Mouse (Mus musculus) heart, adult 2 months (tissue): ENCODE measurements around the gene Tex2. TPM values are rescaled to one million over a fixed set of nuclear protein-coding genes. Genes with fewer than 3 reads are reported as not detected.

Experiments
- DNase-seq, 2 experiments: peaks; one replicate each; pipeline ENCODE4 v3.0.0; 2021
- H3K27ac ChIP-seq: fragments of 200-600 bp; 2 replicates; pipeline ENCODE4 v1.8.1; 2022
- H3K27me3 ChIP-seq: fragments of 200-500 bp; 2 replicates; pipeline ENCODE4 v1.6.1; 2012; ENCODE audit warnings: mild to moderate bottlenecking, low read length, inconsistent platforms, mixed read lengths; ENCODE audit not compliant: control insufficient read depth, insufficient read depth
- H3K36me3 ChIP-seq: fragments of 200-500 bp; 2 replicates; pipeline ENCODE4 v1.6.1; 2012; ENCODE audit warnings: low read length, inconsistent platforms; ENCODE audit not compliant: control insufficient read depth, insufficient read depth
- H3K4me1 ChIP-seq: fragments of 200-500 bp; 2 replicates; pipeline ENCODE4 v1.6.1; 2011; ENCODE audit warnings: low read length; ENCODE audit not compliant: control insufficient read depth, insufficient read depth
- H3K4me3 ChIP-seq: fragments of 200-600 bp; 2 replicates; pipeline ENCODE4 v1.8.1; 2022
- H3K79me2 ChIP-seq: fragments of 200-500 bp; replicated peaks from 2 replicates; pipeline ENCODE4 v1.6.1; 2012; ENCODE audit warnings: mild to moderate bottlenecking, inconsistent platforms, low read length, moderate library complexity, mixed read lengths; ENCODE audit not compliant: control insufficient read depth, insufficient read depth
- H3K9ac ChIP-seq: fragments of 200-500 bp; 2 replicates; pipeline ENCODE4 v1.6.1; 2012; ENCODE audit warnings: low read depth, mild to moderate bottlenecking, control low read depth, inconsistent platforms, low read length, mixed read lengths
- CTCF ChIP-seq: fragments of 200-600 bp; IDR thresholded peaks from 2 replicates; pipeline ENCODE4 v1.8.1; 2022; ENCODE audit warnings: antibody characterized with exemption, mild to moderate bottlenecking, moderate library complexity
- EP300 ChIP-seq: fragments of 200-500 bp; IDR thresholded peaks from 2 replicates; pipeline ENCODE4 v1.6.1; 2011; ENCODE audit warnings: low read depth, low read length, control low read depth; ENCODE audit not compliant: insufficient read depth
- POLR2A ChIP-seq: fragments of 200-500 bp; IDR thresholded peaks from 2 replicates; pipeline ENCODE4 v1.6.1; 2011; ENCODE audit warnings: mild to moderate bottlenecking, low read depth, low read length, control low read depth; ENCODE audit not compliant: insufficient read depth
- WGBS: fragments of 180-500 bp; shearing (Covaris S2); methylation state at CpG from one replicate; pipeline ENCODE4 v1.1.7; 2018; 5-methylcytosine and 5-hydroxymethylcytosine counted together
- intact Hi-C: fragments of 180-260 bp; cut with DNase I; formaldehyde crosslinking; loops from one replicate; pipeline ENCODE4 v1.15.1; 2025
- polyA plus RNA-seq: library from polyadenylated mRNA; depleted of rRNA; stranded (reverse); fragments of >200 nt; gene quantifications from 2 replicates; pipeline ENCODE4 v1.2.3, GENCODE M21; 2012
- total RNA-seq, 2 experiments: library from RNA; stranded (reverse); gene quantifications; 2 replicates each; pipeline ENCODE4 v1.2.3; 2021

The Tex2 gene
- total and polyA plus RNA-seq, 3 experiments: 17.2 to 46.8 (median 42.5) TPM

DNA sequence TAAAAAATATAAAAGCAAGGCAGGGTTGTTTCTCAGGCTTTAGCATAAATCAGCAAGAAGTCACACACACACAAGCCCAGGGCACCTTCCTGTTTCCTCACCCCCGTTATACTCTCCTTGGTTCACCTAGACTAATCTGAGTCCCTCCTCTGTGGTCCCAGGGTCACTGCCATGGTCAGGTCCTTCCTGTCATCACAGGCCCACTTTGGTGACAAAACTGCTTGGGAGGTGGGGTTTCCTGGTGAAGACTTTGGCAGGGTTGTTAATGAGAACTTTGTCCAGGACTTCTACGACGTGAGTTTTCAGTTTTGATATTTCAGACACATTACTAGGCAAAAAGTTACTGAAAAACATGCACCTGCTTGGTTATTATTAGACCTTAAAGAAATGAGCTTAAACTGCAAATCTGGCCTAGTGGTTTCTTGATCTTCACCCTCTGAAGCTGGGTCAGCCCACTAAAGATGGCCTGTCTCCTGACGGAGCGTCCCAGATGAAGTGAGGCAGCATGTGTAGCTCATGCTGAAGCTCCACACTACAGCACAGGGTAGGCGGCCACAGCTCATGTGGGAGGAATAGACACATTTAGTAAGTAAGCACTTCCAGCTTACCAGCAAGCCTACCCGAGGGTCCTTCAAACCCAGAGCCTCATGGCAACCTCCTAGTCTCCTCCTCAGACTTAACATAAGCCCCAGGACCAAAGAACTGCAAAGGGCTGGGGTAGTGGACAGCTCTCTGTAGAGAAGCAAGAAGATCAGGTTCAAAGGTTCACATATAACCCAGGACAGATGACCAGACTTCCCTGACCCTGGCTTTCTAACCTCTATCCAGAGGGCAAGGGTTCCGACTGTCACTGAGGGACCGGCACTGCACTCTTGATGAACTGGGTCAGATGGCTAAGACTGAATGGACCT, 133.3 kb downstream of the Tex2 start:
- no peaks in the 10 kb centered on the region for H3K36me3 ChIP-seq
- no peak overlapping the region for H3K9ac ChIP-seq
- no peak overlapping the region for H3K27ac ChIP-seq
- H3K4me1 ChIP-seq: peaks cover 2% of the 10 kb centered on the region; the same call in 1 of the 2 replicates
- TF ChIP-seq POLR2A: no peak
- TF ChIP-seq CTCF: no peak
- TF ChIP-seq EP300: no peak
- intact Hi-C loops: no loop called here
- H3K27me3 ChIP-seq: no peaks in the 10 kb centered on the region
- DNase-seq: no peak
- H3K4me3 ChIP-seq: no peak overlapping the region
- 0 out of 2 replicates have a peak, but pooled peaks cover 5% of the 10 kb centered on the region for H3K79me2 ChIP-seq
- WGBS: 66% methylated on average over 9 of the region's 9 CpGs

DNA sequence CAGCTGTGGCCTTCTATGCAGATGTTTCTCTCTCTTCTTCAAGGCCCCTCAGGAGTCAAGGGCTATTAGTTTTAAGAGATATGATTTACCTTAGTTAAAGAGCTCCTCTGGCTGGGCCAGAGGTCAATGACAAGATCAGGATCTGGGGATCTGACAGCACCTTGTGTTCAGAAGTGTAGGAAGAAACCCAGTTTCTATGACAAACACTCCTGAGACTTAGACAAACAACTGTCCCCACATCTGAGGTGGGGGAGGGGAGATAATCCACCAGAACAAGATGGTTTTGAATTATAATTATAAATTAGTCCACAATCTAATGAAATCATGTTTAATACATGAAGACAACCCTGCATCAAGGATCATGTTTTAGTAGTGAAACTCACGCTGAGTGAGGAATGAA, 134.5 kb downstream of the Tex2 start:
- peaks cover 2% of the 10 kb centered on the region; the same call in 1 of the 2 replicates for H3K4me1 ChIP-seq
- H3K27me3 ChIP-seq: no peaks in the 10 kb centered on the region
- TF ChIP-seq CTCF: no peak
- no peak for TF ChIP-seq EP300
- no peak for TF ChIP-seq POLR2A
- no peak overlapping the region for H3K27ac ChIP-seq
- intact Hi-C loops: no loop called here
- no peak for DNase-seq
- H3K9ac ChIP-seq: no peak overlapping the region
- H3K4me3 ChIP-seq: no peak overlapping the region
- WGBS: 74% methylated on average over 1 of the region's 1 CpGs
- H3K79me2 ChIP-seq: 0 out of 2 replicates have a peak, but pooled peaks cover 4% of the 10 kb centered on the region
- no peaks in the 10 kb centered on the region for H3K36me3 ChIP-seq

DNA sequence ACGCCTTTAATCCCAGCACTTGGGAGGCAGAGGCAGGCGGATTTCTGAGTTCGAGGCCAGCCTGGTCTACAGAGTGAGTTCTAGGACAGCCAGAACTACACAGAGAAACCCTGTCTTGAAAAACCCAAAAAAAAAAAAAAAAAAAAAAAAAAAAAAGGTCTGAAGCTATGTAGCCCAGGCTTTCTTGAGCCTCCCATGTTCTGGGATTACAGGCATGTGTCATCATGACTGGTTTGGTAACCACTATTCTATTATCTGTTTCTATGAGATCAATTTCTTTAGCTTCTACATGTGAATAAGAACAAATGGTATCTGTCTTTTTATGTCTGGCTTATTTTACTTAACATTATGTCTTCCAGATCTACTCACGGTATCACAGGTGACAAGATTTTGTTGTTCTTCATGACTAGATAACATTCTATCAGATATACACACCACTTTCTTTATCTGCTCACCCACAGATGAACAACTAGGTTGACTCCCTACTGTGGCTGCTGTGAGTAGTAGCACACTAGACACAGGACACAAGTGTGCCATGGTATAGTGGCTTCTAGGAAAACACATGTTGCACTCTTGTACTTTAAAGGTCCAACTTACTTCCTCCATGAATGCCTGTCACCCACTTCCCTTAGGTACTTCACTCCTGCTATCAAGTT, 135.6 kb downstream of the Tex2 start:
- H3K27ac ChIP-seq: no peak overlapping the region
- H3K4me1 ChIP-seq: peaks cover 2% of the 10 kb centered on the region; the same call in 1 of the 2 replicates
- H3K27me3 ChIP-seq: no peaks in the 10 kb centered on the region
- no peaks in the 10 kb centered on the region for H3K36me3 ChIP-seq
- no peak overlapping the region for H3K9ac ChIP-seq
- TF ChIP-seq EP300: no peak
- no peak for TF ChIP-seq POLR2A
- TF ChIP-seq CTCF: no peak
- peaks cover under 1% of the 10 kb centered on the region; the same call in 1 of the 2 replicates for H3K79me2 ChIP-seq
- DNase-seq: no peak
- H3K4me3 ChIP-seq: no peak overlapping the region
- intact Hi-C loops: no loop called here
- 90% methylated on average over 4 of the region's 4 CpGs for WGBS

DNA sequence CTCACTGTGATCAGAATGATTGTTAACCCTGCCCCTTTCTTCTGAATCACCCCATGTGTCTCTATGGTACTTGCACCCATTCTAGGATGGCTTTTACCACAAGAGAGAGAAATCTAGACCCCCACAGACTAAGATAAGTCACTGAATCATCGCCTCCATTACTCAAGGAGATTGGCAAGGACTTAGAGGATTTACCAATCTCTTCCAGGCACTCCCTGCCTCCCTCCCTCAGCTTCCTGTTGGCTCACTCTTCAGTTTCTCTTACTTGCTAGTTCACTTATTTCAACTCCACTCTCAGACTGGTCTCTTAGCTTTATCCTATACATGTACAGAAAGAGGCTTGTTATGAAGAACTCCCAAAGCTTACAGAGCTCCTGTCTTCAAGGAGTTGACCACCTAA, 137.9 kb downstream of the Tex2 start:
- Histone ChIP-seq H3K27me3 (no peaks in the 10 kb centered on the region), H3K79me2 (no peaks in the 10 kb centered on the region; the same call in 1 of the 2 replicates), H3K27ac (no peak overlapping the region), H3K9ac (no peak overlapping the region), H3K4me1 (peaks cover 2% of the 10 kb centered on the region; the same call in 1 of the 2 replicates), H3K36me3 (no peaks in the 10 kb centered on the region), H3K4me3 (no peak overlapping the region)
- no peak for DNase-seq
- TF ChIP-seq CTCF: no peak
- TF ChIP-seq POLR2A: no peak
- TF ChIP-seq EP300: no peak
- intact Hi-C loops: no loop called here
- WGBS: 43% methylated on average over 1 of the region's 1 CpGs

DNA sequence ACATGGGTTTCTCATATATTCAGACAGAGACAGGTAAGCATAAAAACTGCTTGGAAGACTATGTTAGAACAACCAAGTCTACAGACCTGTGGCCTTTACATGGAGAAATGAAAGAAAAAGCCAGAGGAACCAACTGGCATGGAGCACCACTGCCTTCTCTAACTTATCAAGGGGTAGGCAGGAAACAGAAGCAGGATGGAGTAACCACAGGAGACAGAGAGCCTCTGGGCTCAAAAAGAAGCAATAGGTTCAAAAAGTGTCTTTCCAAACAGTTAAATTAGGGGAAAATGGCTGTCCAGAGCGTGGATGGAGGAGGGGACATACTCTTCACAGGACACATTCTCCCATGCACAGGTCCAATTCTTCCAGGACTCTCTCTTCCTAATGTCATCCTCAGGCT, 141.6 kb downstream of the Tex2 start:
- WGBS: 96% methylated on average over 1 of the region's 1 CpGs
- no peak overlapping the region for H3K27ac ChIP-seq
- H3K4me3 ChIP-seq: no peak overlapping the region
- no peaks in the 10 kb centered on the region for H3K27me3 ChIP-seq
- no peaks in the 10 kb centered on the region; the same call in 1 of the 2 replicates for H3K4me1 ChIP-seq
- H3K9ac ChIP-seq: no peak overlapping the region
- TF ChIP-seq EP300 (no peak), POLR2A (no peak), CTCF (no peak)
- H3K36me3 ChIP-seq: no peaks in the 10 kb centered on the region
- no peak for DNase-seq
- intact Hi-C loops: no loop called here
- no peaks in the 10 kb centered on the region; the same call in 1 of the 2 replicates for H3K79me2 ChIP-seq

DNA sequence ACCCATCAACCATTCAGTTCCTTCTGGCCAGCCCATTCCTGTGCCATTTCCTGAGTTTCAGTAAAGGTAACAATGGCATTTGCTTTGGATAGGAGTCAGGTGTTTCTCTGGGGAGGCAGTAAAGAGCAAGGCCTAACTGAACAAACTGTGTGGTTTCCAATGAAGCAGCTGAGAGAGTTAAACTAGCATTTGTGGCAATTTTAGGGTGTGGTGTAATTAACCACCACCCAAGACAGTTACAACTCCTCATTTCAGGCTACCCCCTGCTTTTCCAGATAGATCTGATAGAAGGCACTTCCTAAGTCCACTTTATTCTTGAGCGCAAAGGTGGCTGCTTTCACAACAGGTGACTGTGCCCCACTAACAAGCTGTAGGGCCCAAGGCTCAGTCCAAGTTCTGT, 144.7 kb downstream of the Tex2 start:
- 88% methylated on average over 1 of the region's 1 CpGs for WGBS
- H3K36me3 ChIP-seq: no peaks in the 10 kb centered on the region
- intact Hi-C loops: no loop called here

More for the DNA sequence above, 144.7 kb downstream of the Tex2 start:
- Histone ChIP-seq H3K27ac (no peak overlapping the region), H3K4me1 (no peaks in the 10 kb centered on the region; the same call in none of the 2 replicates), H3K9ac (no peak overlapping the region), H3K79me2 (no peaks in the 10 kb centered on the region; the same call in 1 of the 2 replicates), H3K4me3 (no peak overlapping the region), H3K27me3 (no peaks in the 10 kb centered on the region)
- TF ChIP-seq CTCF (no peak), EP300 (no peak), POLR2A (no peak)
- no peak for DNase-seq
